Mouse (Mus musculus): ENCODE results near the gene Slc7a14.
"Not testable (repeated sequence)": the region's sequence is repeated elsewhere in the genome, so short reads cannot be mapped to it uniquely, and the experiment has no call there.

Gene Slc7a14

DNA sequence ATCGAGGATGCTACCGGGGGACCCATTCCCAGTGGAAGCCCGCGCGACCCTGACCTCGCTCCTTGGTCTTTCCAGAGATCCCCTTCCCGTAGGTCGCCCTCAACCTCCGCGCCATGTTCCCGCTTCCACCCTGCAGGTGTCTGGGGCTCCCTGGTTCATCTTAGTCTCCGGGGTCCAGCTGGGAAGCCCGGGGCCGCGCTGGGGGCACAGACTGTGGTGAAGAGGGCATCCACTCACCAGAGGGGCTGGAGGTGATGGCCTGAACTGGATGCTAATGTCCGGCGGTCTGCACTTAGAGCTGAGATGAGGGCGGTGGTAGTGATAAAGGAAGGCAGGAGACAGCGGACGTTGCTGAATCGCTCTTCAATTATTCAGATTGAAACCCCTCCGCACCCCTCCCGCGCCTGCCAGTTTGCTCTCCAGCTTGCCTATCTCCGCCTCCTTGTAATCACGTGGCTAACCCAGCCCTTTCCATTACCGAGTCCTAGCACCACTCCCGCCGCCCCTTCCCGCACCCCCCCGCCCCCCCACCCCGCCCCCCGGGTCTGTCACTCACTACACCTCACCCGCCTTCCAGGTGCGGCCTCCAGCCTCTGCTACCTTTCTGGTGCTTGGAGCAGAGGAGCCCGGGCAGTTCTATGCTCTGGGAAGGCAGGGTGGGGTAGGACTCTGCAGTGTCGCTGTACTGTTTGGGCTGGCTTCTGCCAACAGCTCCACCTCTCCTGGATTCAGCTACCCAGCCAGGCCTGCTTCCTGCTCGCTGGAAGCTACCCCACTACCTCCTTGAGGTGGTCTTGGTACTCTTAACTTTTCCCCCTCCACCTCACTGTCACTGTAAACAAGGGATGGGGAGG, at the start of gene Slc7a14:
TSS of gene Slc7a14 (minus strand) at position 445 of the 854 bp plus-strand sequence.
- DNase-seq (ENCODE audit: low read depth, low spot score): peak; percentile 42

DNA sequence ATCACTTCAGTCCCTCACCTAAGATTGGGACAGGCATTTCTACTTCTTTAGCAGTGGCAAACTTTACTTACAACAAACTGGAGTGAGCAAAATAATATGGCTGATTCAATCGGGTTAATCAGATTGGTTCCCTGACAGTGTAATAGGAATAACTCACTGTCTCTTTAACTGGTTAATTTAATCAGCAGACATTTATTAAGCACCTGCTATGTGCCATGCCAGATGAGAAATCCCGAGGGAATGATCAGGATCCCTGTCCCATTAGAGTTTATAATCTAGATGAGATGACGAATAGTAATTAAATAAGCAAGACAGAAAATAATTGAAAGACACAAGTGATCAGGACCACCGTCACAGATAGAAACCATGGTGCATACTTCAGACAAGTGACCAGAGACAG, 36.4 kb upstream of the Slc7a14 start:
- DNase-seq (ENCODE audit: low read depth, low spot score): no peak

- no peak for DNase-seq (ENCODE audit: low read depth, low spot score)
Measured at GRCm38 (mm10) chr3:31345766-31346165, 35.6 kb upstream of the Slc7a14 start.

- no peak for DNase-seq (ENCODE audit: low read depth, low spot score)
Measured at GRCm38 (mm10) chr3:31339236-31339635, 29.1 kb upstream of the Slc7a14 start.

- no peak for DNase-seq (ENCODE audit: low read depth, low spot score)
Measured at GRCm38 (mm10) chr3:31328237-31328836, 18.2 kb upstream of the Slc7a14 start.

- no peak for DNase-seq (ENCODE audit: low read depth, low spot score)
Measured at GRCm38 (mm10) chr3:31327791-31328190, 17.6 kb upstream of the Slc7a14 start.

- no peak for DNase-seq (ENCODE audit: low read depth, low spot score)
Measured at GRCm38 (mm10) chr3:31324231-31324654, 14.1 kb upstream of the Slc7a14 start.

DNA sequence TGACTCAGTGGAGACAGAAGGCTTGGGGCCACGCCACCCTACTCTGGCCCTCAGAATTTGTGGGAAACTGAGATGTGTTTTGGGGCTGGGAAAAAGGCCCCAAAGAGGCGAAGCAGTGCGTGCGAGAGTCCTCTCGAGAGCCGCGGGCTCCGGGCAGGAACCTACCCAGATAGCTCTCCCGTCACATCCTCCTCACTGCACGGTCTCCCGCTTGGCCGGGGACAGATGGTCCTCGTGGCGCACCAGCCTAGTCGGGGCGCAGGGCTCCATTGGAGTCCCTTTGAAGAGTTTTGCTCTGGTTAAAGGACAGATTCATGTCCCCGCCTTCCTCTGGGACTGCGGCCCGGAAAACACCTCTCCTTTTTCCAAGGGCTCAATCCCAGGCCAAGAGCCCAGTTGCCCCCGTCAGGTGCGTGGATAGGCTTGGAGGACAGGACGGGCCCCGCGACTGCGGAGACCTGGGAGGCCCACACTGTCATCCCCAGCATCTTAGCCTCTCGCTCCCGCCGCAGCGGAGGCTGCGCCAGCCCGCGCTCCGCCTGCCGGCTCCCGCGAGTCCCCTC, 726 bp downstream of the Slc7a14 start:
- no peak for DNase-seq (ENCODE audit: low read depth, low spot score)

GRCm38 (mm10) chr3:31308906-31309305, 1.3 kb downstream of the Slc7a14 start:
- DNase-seq (ENCODE audit: low read depth, low spot score): peak; percentile 80

- DNase-seq (ENCODE audit: low read depth, low spot score): no peak
Measured at GRCm38 (mm10) chr3:31307936-31308335, 2.2 kb downstream of the Slc7a14 start.

GRCm38 (mm10) chr3:31291673-31292602, 18.2 kb downstream of the Slc7a14 start:
- no peak for DNase-seq (ENCODE audit: low read depth, low spot score)

- DNase-seq (ENCODE audit: low read depth, low spot score): no peak
Measured at GRCm38 (mm10) chr3:31287421-31287948, 22.7 kb downstream of the Slc7a14 start.

GRCm38 (mm10) chr3:31281116-31281515, 29.1 kb downstream of the Slc7a14 start:
- no peak for DNase-seq (ENCODE audit: low read depth, low spot score)

DNA sequence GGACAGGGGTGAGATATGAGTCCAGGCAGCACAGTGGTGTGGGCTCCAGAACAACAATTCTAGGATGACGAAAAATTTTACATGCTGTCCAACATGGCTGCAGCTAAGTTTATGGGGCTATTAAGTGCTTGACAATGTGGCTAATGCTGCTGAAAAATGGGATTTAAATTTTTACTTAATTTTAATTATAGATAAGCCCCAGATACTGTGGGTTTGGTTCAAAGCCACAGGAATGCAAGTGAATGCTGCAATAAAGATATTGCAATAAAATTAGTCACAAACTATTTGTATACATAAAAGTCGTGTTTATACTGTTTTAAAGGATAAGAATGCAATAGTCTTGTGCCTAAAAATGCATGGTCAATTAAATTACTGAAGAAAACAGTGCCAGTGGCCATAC, 35.3 kb downstream of the Slc7a14 start:
- no peak for DNase-seq (ENCODE audit: low read depth, low spot score)

- not testable (repeated sequence) for DNase-seq (ENCODE audit: low read depth, low spot score)
Measured at GRCm38 (mm10) chr3:31273247-31273646, 36.9 kb downstream of the Slc7a14 start.

DNA sequence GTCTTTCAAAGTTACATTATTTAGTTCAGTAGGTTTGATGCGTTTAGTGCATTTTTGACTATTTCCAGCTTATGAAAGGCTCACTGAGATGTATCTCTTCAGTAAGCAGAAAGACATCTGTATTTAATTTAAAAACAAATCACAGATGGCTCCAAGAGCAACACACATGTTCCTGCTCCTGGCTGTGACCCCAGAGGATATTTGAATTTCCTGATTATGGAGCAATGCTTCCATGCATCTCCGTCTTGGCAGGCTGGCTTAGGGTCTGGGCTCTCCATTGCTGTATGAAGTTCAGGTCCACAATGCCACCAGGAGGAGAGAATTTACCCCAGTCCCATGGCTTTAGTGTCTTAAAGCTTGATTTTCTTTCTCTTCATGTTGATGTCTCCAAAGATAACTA, 37.5 kb downstream of the Slc7a14 start:
- no peak for DNase-seq (ENCODE audit: low read depth, low spot score)

GRCm38 (mm10) chr3:31269551-31270317, 40.4 kb downstream of the Slc7a14 start:
- DNase-seq (ENCODE audit: low read depth, low spot score): no peak

GRCm38 (mm10) chr3:31267921-31268320, 42.3 kb downstream of the Slc7a14 start:
- DNase-seq (ENCODE audit: low read depth, low spot score): no peak

GRCm38 (mm10) chr3:31266941-31267340, 43.2 kb downstream of the Slc7a14 start:
- DNase-seq (ENCODE audit: low read depth, low spot score): no peak

DNA sequence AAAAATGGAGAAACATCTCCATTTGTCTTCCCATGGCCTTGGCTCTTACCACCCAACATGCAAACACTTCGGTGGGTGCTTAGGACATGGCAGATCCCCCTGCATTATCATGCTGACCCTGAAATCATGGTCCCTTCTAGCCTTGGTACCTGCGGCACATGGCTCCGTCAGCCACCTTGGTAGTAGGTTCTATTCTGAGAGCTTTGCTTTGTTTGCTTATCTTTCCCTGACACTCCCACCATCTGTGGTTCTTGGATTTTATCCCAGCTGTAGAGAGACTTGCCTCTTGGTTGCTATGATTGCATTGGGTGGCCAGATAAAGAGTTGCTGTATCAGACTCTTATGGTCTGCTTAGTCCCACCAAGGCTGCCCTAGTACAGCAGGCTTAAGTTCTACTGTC, 46.6 kb downstream of the Slc7a14 start:
- DNase-seq (ENCODE audit: low read depth, low spot score): no peak
